Mouse (Mus musculus): ENCODE measurements around the gene Suclg2. TPM values are rescaled to one million over a fixed set of nuclear protein-coding genes. Genes with fewer than 3 reads are reported as not detected.

The Suclg2 gene
- polyA plus RNA-seq, 2 experiments = 30.7 to 48.9 TPM

GRCm38 (mm10) chr6:95573035-95573759, 145.4 kb downstream of the Suclg2 start:
- no peaks in the 10 kb centered on the region for H3K27me3 ChIP-seq (ENCODE audit: control insufficient read depth, insufficient read depth, low read length)
- H3K9me3 ChIP-seq (ENCODE audit: control insufficient read depth, low read length) = no peaks in the 10 kb centered on the region
- 0 out of 2 replicates have a peak, but pooled peaks cover 3% of the 10 kb centered on the region for H3K36me3 ChIP-seq (ENCODE audit: control insufficient read depth, insufficient read depth, low read length)
- DNase-seq (ENCODE audit: low spot score) = no peak
- no peak overlapping the region for H3K9ac ChIP-seq (ENCODE audit: low read depth, low read length, severe bottlenecking)
- H3K4me1 ChIP-seq (ENCODE audit: control insufficient read depth, insufficient read depth, low read length) = peaks cover 4% of the 10 kb centered on the region; the same call in 1 of the 2 replicates
- no peak for ATAC-seq (ENCODE audit: low FRiP score, low read depth)
- no peak for TF ChIP-seq POLR2A (IDR thresholded peaks at IDR 0.05; ENCODE audit: borderline replicate concordance, extremely low read depth, insufficient read depth, insufficient read length)
- 83% methylated on average over 3 of the region's 3 CpGs for WGBS
- no peak overlapping the region for H3K4me3 ChIP-seq (replicated peaks; ENCODE audit: low read length)
- no peak overlapping the region for H3K27ac ChIP-seq (replicated peaks; ENCODE audit: low read depth, low read length)
- no peak overlapping the region for H3K4me2 ChIP-seq (replicated peaks; ENCODE audit: low read depth, low read length, severe bottlenecking)

- no peak overlapping the region for H3K4me2 ChIP-seq (replicated peaks; ENCODE audit: low read depth, low read length, severe bottlenecking)
- 0 out of 2 replicates have a peak, but pooled peaks cover 3% of the 10 kb centered on the region for H3K36me3 ChIP-seq (ENCODE audit: control insufficient read depth, insufficient read depth, low read length)
- no peaks in the 10 kb centered on the region for H3K9me3 ChIP-seq (ENCODE audit: control insufficient read depth, low read length)
- no peak for TF ChIP-seq POLR2A (IDR thresholded peaks at IDR 0.05; ENCODE audit: borderline replicate concordance, extremely low read depth, insufficient read depth, insufficient read length)
- 92% methylated on average over 3 of the region's 3 CpGs for WGBS
- H3K9ac ChIP-seq (ENCODE audit: low read depth, low read length, severe bottlenecking) = no peak overlapping the region
- ATAC-seq (ENCODE audit: low FRiP score, low read depth) (no peak), DNase-seq (ENCODE audit: low spot score) (no peak)
- no peaks in the 10 kb centered on the region for H3K27me3 ChIP-seq (ENCODE audit: control insufficient read depth, insufficient read depth, low read length)
- H3K27ac ChIP-seq (replicated peaks; ENCODE audit: low read depth, low read length) = no peak overlapping the region
- H3K4me3 ChIP-seq (replicated peaks; ENCODE audit: low read length) = no peak overlapping the region
- peaks cover 4% of the 10 kb centered on the region; the same call in 1 of the 2 replicates for H3K4me1 ChIP-seq (ENCODE audit: control insufficient read depth, insufficient read depth, low read length)
Observed at GRCm38 (mm10) chr6:95571620-95572019, 147.0 kb downstream of the Suclg2 start.

GRCm38 (mm10) chr6:95563355-95564009, 155.1 kb downstream of the Suclg2 start:
- Histone ChIP-seq H3K4me1 (ENCODE audit: control insufficient read depth, insufficient read depth, low read length) (no peaks in the 10 kb centered on the region), H3K27me3 (ENCODE audit: control insufficient read depth, insufficient read depth, low read length) (no peaks in the 10 kb centered on the region), H3K36me3 (ENCODE audit: control insufficient read depth, insufficient read depth, low read length) (no peaks in the 10 kb centered on the region), H3K9ac (ENCODE audit: low read depth, low read length, severe bottlenecking) (no peak overlapping the region), H3K4me3 (replicated peaks; ENCODE audit: low read length) (no peak overlapping the region), H3K9me3 (ENCODE audit: control insufficient read depth, low read length) (no peaks in the 10 kb centered on the region), H3K4me2 (replicated peaks; ENCODE audit: low read depth, low read length, severe bottlenecking) (no peak overlapping the region), H3K27ac (replicated peaks; ENCODE audit: low read depth, low read length) (no peak overlapping the region)
- no peak for ATAC-seq (ENCODE audit: low FRiP score, low read depth)
- TF ChIP-seq POLR2A (IDR thresholded peaks at IDR 0.05; ENCODE audit: borderline replicate concordance, extremely low read depth, insufficient read depth, insufficient read length) = no peak
- WGBS = 67% methylated on average over 2 of the region's 2 CpGs
- no peak for DNase-seq (ENCODE audit: low spot score)

- Histone ChIP-seq H3K27me3 (ENCODE audit: control insufficient read depth, insufficient read depth, low read length) (no peaks in the 10 kb centered on the region), H3K9ac (ENCODE audit: low read depth, low read length, severe bottlenecking) (no peak overlapping the region), H3K9me3 (ENCODE audit: control insufficient read depth, low read length) (no peaks in the 10 kb centered on the region), H3K27ac (replicated peaks; ENCODE audit: low read depth, low read length) (no peak overlapping the region), H3K4me1 (ENCODE audit: control insufficient read depth, insufficient read depth, low read length) (no peaks in the 10 kb centered on the region), H3K4me2 (replicated peaks; ENCODE audit: low read depth, low read length, severe bottlenecking) (no peak overlapping the region), H3K36me3 (ENCODE audit: control insufficient read depth, insufficient read depth, low read length) (no peaks in the 10 kb centered on the region), H3K4me3 (replicated peaks; ENCODE audit: low read length) (no peak overlapping the region)
- DNase-seq (ENCODE audit: low spot score) (no peak), ATAC-seq (ENCODE audit: low FRiP score, low read depth) (no peak)
- TF ChIP-seq POLR2A (IDR thresholded peaks at IDR 0.05; ENCODE audit: borderline replicate concordance, extremely low read depth, insufficient read depth, insufficient read length) = no peak
- WGBS = 88% methylated on average over 6 of the region's 6 CpGs
Observed at GRCm38 (mm10) chr6:95556320-95556719, 162.3 kb downstream of the Suclg2 start.

GRCm38 (mm10) chr6:95552339-95552950, 166.2 kb downstream of the Suclg2 start:
- Histone ChIP-seq H3K4me1 (ENCODE audit: control insufficient read depth, insufficient read depth, low read length) (no peaks in the 10 kb centered on the region), H3K36me3 (ENCODE audit: control insufficient read depth, insufficient read depth, low read length) (no peaks in the 10 kb centered on the region), H3K9me3 (ENCODE audit: control insufficient read depth, low read length) (no peaks in the 10 kb centered on the region), H3K9ac (ENCODE audit: low read depth, low read length, severe bottlenecking) (no peak overlapping the region), H3K4me2 (replicated peaks; ENCODE audit: low read depth, low read length, severe bottlenecking) (no peak overlapping the region), H3K27me3 (ENCODE audit: control insufficient read depth, insufficient read depth, low read length) (no peaks in the 10 kb centered on the region), H3K4me3 (replicated peaks; ENCODE audit: low read length) (no peak overlapping the region), H3K27ac (replicated peaks; ENCODE audit: low read depth, low read length) (no peak overlapping the region)
- WGBS = 57% methylated on average over 6 of the region's 6 CpGs
- DNase-seq (ENCODE audit: low spot score) (no peak), ATAC-seq (ENCODE audit: low FRiP score, low read depth) (no peak)
- no peak for TF ChIP-seq POLR2A (IDR thresholded peaks at IDR 0.05; ENCODE audit: borderline replicate concordance, extremely low read depth, insufficient read depth, insufficient read length)
